Mouse (Mus musculus) MEL (cell line): ENCODE measurements around the gene Krt33b.

ENCODE experiments used
- CHD1 ChIP-seq: IDR thresholded peaks from 2 replicates; pipeline ENCODE4 v1.6.1; 2012; ENCODE audit warnings: low read depth, mild to moderate bottlenecking, inconsistent platforms, low read length, improper control_type of control experiment
- CTCF ChIP-seq, 3 experiments: IDR thresholded peaks in 2 of 3; conservative IDR thresholded peaks in 1 of 3; 2 replicates each; pipeline ENCODE4 v1.5.1; 2011 to 2012; ENCODE audit warnings: low read length in 3 of 3, low read depth in 2 of 3, mild to moderate bottlenecking in 2 of 3, improper control_type of control experiment in 1 of 3, inconsistent platforms in 1 of 3, mixed read lengths in 1 of 3, moderate library complexity in 1 of 3; ENCODE audit not compliant: control insufficient read depth in 1 of 3, insufficient read depth in 1 of 3, poor library complexity in 1 of 3, severe bottlenecking in 1 of 3
- E2F4 ChIP-seq: IDR thresholded peaks from 2 replicates; pipeline ENCODE4 v1.6.1; 2011; ENCODE audit warnings: low read depth, low read length, improper control_type of control experiment, borderline replicate concordance
- EP300 ChIP-seq, 2 experiments: IDR thresholded peaks; 2 replicates each; pipeline ENCODE4 v1.6.1; 2011; ENCODE audit warnings: improper control_type of control experiment in 2 of 2, low read length in 2 of 2, low read depth in 1 of 2, mild to moderate bottlenecking in 1 of 2
- HCFC1 ChIP-seq: IDR thresholded peaks from 2 replicates; pipeline ENCODE4 v1.6.1; 2012; ENCODE audit warnings: low read depth, mild to moderate bottlenecking, inconsistent platforms, low read length, improper control_type of control experiment, moderate library complexity
- MYC ChIP-seq: IDR thresholded peaks from 2 replicates; pipeline ENCODE4 v1.6.1; 2011; ENCODE audit warnings: low read depth, mild to moderate bottlenecking, low read length, improper control_type of control experiment, moderate library complexity
- POLR2A ChIP-seq, 2 experiments: IDR thresholded peaks; 2 replicates each; pipeline ENCODE4 v1.6.1; 2011 to 2012; ENCODE audit warnings: low read length in 2 of 2, mild to moderate bottlenecking in 2 of 2, control low read depth in 1 of 2, improper control_type of control experiment in 1 of 2, low read depth in 1 of 2, moderate library complexity in 1 of 2; ENCODE audit not compliant: control insufficient read depth in 1 of 2, insufficient read depth in 1 of 2, poor library complexity in 1 of 2
- RAD21 ChIP-seq: IDR thresholded peaks from 2 replicates; pipeline ENCODE4 v1.6.1; 2011; ENCODE audit warnings: mild to moderate bottlenecking, low read depth, low read length, improper control_type of control experiment
- USF2 ChIP-seq, 2 experiments: IDR thresholded peaks; 2 replicates each; pipeline ENCODE4 v1.6.1; 2011 to 2012; ENCODE audit warnings: improper control_type of control experiment in 2 of 2, low read length in 2 of 2, borderline replicate concordance in 1 of 2, inconsistent platforms in 1 of 2, low read depth in 1 of 2, mild to moderate bottlenecking in 1 of 2; ENCODE audit not compliant: insufficient read depth in 1 of 2

- no peak for TF ChIP-seq POLR2A (IDR thresholded peaks at IDR 0.05; ENCODE audit: control insufficient read depth in 1 of 2, insufficient read depth in 1 of 2, low read depth in 1 of 2, low read length in 2 of 2, poor library complexity in 1 of 2)
- TF ChIP-seq USF2 (IDR thresholded peaks at IDR 0.05; ENCODE audit: borderline replicate concordance in 1 of 2, insufficient read depth in 1 of 2, low read depth in 1 of 2, low read length in 2 of 2), result no peak
- TF ChIP-seq CTCF (IDR thresholded peaks at IDR 0.05 in 2 of 3, conservative IDR thresholded peaks at IDR 0.05 in 1 of 3; ENCODE audit: control insufficient read depth in 1 of 3, insufficient read depth in 1 of 3, low read depth in 2 of 3, low read length in 3 of 3, poor library complexity in 1 of 3, severe bottlenecking in 1 of 3), result no peak
- TF ChIP-seq RAD21, result no peak
- TF ChIP-seq E2F4, result no peak
- TF ChIP-seq CHD1, result no peak
- TF ChIP-seq EP300 (IDR thresholded peaks at IDR 0.05; ENCODE audit: low read depth in 1 of 2, low read length in 2 of 2), result no peak
- no peak for TF ChIP-seq MYC
- no peak for TF ChIP-seq HCFC1
These were observed 21.3 kb downstream of the Krt33b start for GRCm38 (mm10) chr11:100008336-100008735.
